Mouse (Mus musculus) left cerebral cortex, adult 2 months (tissue): ENCODE results near the gene Ikbip. TPM values are rescaled to one million over a fixed set of nuclear protein-coding genes. Genes with fewer than 3 reads are reported as not detected.

Experiments
- DNase-seq, 2 experiments: peaks; one replicate each; pipeline ENCODE4 v3.0.0; 2021 to 2022; ENCODE audit warnings: low spot score in 2 of 2, mixed read lengths in 1 of 2; ENCODE audit errors: extremely low spot score in 1 of 2
- H3K27ac ChIP-seq: fragments of 200-600 bp; 2 replicates; pipeline ENCODE4 v1.8.1; 2022
- H3K4me3 ChIP-seq: fragments of 200-600 bp; 2 replicates; pipeline ENCODE4 v1.8.1; 2022
- CTCF ChIP-seq: fragments of 200-600 bp; IDR thresholded peaks from 2 replicates; pipeline ENCODE4 v1.8.1; 2022; ENCODE audit warnings: antibody characterized with exemption, mild to moderate bottlenecking, moderate library complexity
- intact Hi-C: fragments of 180-260 bp; cut with DNase I; formaldehyde crosslinking; loops from one replicate; pipeline ENCODE4 v1.15.1; 2025
- total RNA-seq, 2 experiments: library from RNA; stranded (reverse); gene quantifications; 2 replicates each; pipeline ENCODE4 v1.2.3; 2021

Ikbip gene
- total RNA-seq, 2 experiments from 2014 or later, result 11.3 to 13.8 TPM

- peak overlapping the region; percentile 59 for H3K27ac ChIP-seq
- TF ChIP-seq CTCF, result no peak
- no peak for DNase-seq
- H3K4me3 ChIP-seq, result peak overlapping the region; percentile 95
- intact Hi-C loops, result loop anchor here (5.0 kb wide), 1 partner anchor 40 kb away; the partner anchor contains the start of gene Slc25a3
Measured at GRCm38 (mm10) chr10:91081959-91082507, 707 bp upstream of the Ikbip start.

- H3K4me3 ChIP-seq, result peak overlapping the region; percentile 88
- no peak for TF ChIP-seq CTCF
- intact Hi-C loops, result loop anchor here (5.0 kb wide), 1 partner anchor 39 kb away; the partner anchor contains the start of gene Slc25a3
- no peak for DNase-seq
- peak overlapping the region; percentile 6; the same call in 1 of the 2 replicates for H3K27ac ChIP-seq
Measured at GRCm38 (mm10) chr10:91083393-91083927, 720 bp downstream of the Ikbip start.

- DNase-seq, result no peak
- intact Hi-C loops, result no loop called here
- TF ChIP-seq CTCF, result no peak
- Histone ChIP-seq H3K27ac (no peak overlapping the region), H3K4me3 (no peak overlapping the region)
Measured at GRCm38 (mm10) chr10:91092812-91093211, 10.1 kb downstream of the Ikbip start.

GRCm38 (mm10) chr10:91094251-91095104, 11.7 kb downstream of the Ikbip start:
- no peak overlapping the region for H3K4me3 ChIP-seq
- intact Hi-C loops, result no loop called here
- DNase-seq, result no peak
- H3K27ac ChIP-seq, result no peak overlapping the region
- TF ChIP-seq CTCF, result no peak

GRCm38 (mm10) chr10:91098056-91098455, 15.3 kb downstream of the Ikbip start:
- Histone ChIP-seq H3K4me3 (no peak overlapping the region), H3K27ac (no peak overlapping the region)
- DNase-seq, result no peak
- no peak for TF ChIP-seq CTCF
- intact Hi-C loops, result no loop called here

GRCm38 (mm10) chr10:91100101-91100500, 17.4 kb downstream of the Ikbip start:
- Histone ChIP-seq H3K27ac (no peak overlapping the region), H3K4me3 (no peak overlapping the region)
- TF ChIP-seq CTCF, result no peak
- no peak for DNase-seq
- intact Hi-C loops, result no loop called here

- no peak for DNase-seq
- intact Hi-C loops, result no loop called here
- no peak overlapping the region for H3K27ac ChIP-seq
- H3K4me3 ChIP-seq, result no peak overlapping the region
- no peak for TF ChIP-seq CTCF
Measured at GRCm38 (mm10) chr10:91101936-91102335, 19.2 kb downstream of the Ikbip start.

- no peak overlapping the region for H3K27ac ChIP-seq
- no peak overlapping the region for H3K4me3 ChIP-seq
- no peak for DNase-seq
- no peak for TF ChIP-seq CTCF
- intact Hi-C loops, result no loop called here
Measured at GRCm38 (mm10) chr10:91102799-91103590, 20.3 kb downstream of the Ikbip start.

GRCm38 (mm10) chr10:91105981-91106380, 23.2 kb downstream of the Ikbip start:
- intact Hi-C loops, result no loop called here
- no peak for DNase-seq
- Histone ChIP-seq H3K27ac (no peak overlapping the region), H3K4me3 (no peak overlapping the region)
- TF ChIP-seq CTCF, result no peak

GRCm38 (mm10) chr10:91109841-91110240, 27.1 kb downstream of the Ikbip start:
- no peak for DNase-seq
- intact Hi-C loops, result no loop called here
- H3K4me3 ChIP-seq, result no peak overlapping the region
- no peak for TF ChIP-seq CTCF
- no peak overlapping the region for H3K27ac ChIP-seq

GRCm38 (mm10) chr10:91116958-91117357, 34.2 kb downstream of the Ikbip start:
- no peak for TF ChIP-seq CTCF
- intact Hi-C loops, result no loop called here
- Histone ChIP-seq H3K27ac (no peak overlapping the region), H3K4me3 (no peak overlapping the region)
- DNase-seq, result no peak

- no peak for TF ChIP-seq CTCF
- no peak for DNase-seq
- intact Hi-C loops, result loop anchor here (5.0 kb wide), 1 partner anchor 40 kb away; the partner anchor contains the start of genes Apaf1 and Ikbip
- Histone ChIP-seq H3K27ac (peak overlapping the region; percentile 100; the same call in 1 of the 2 replicates), H3K4me3 (peak overlapping the region; percentile 96)
Measured at GRCm38 (mm10) chr10:91122646-91123045, 39.9 kb downstream of the Ikbip start.
